Mouse (Mus musculus): ENCODE results near the gene Gm49393. TPM values are rescaled to one million over a fixed set of nuclear protein-coding genes. Genes with fewer than 3 reads are reported as not detected.

Gene Gm49393
- polyA plus RNA-seq, 1 experiment from 2014 or later = not detected

GRCm38 (mm10) chr13:60848241-60849120, 86.9 kb downstream of the Gm49393 start:
- Histone ChIP-seq H3K9me3 (no peaks in the 10 kb centered on the region), H3K9ac (replicated peaks) (no peak overlapping the region), H3K36me3 (no peaks in the 10 kb centered on the region), H3K4me3 (no peak overlapping the region), H3K4me2 (replicated peaks) (no peak overlapping the region), H3K27me3 (no peaks in the 10 kb centered on the region), H3K27ac (replicated peaks) (no peak overlapping the region), H3K4me1 (no peaks in the 10 kb centered on the region)
- ATAC-seq (replicated peaks) = no peak
- WGBS = 89% methylated on average over 4 of the region's 4 CpGs

DNA sequence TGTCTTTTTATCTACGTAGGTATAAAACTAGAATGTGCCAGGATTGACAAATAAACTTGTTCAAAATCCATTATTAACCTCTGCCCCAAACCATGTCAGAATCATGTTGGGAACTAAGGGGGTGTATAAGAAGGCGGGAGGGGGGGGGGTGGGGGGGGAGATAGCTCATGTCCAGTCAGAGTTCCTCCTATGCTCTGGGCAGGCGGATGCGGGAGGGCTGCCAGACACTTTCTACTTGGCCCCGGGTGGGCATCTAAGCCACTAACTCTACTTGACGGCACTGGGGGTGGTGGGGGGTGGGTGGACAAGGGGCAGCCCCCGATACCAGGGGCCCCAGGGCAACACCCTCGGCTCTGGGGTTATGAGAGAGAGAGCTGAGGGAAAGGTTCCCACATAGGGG, 92.2 kb downstream of the Gm49393 start:
- H3K36me3 ChIP-seq = no peaks in the 10 kb centered on the region
- no peaks in the 10 kb centered on the region for H3K4me1 ChIP-seq
- WGBS = 77% methylated on average over 8 of the region's 8 CpGs
- H3K9ac ChIP-seq (replicated peaks) = no peak overlapping the region
- H3K4me3 ChIP-seq = no peak overlapping the region
- H3K9me3 ChIP-seq = no peaks in the 10 kb centered on the region
- no peak for ATAC-seq (replicated peaks)
- H3K27me3 ChIP-seq = no peaks in the 10 kb centered on the region
- no peak overlapping the region for H3K27ac ChIP-seq (replicated peaks)
- no peak overlapping the region for H3K4me2 ChIP-seq (replicated peaks)

DNA sequence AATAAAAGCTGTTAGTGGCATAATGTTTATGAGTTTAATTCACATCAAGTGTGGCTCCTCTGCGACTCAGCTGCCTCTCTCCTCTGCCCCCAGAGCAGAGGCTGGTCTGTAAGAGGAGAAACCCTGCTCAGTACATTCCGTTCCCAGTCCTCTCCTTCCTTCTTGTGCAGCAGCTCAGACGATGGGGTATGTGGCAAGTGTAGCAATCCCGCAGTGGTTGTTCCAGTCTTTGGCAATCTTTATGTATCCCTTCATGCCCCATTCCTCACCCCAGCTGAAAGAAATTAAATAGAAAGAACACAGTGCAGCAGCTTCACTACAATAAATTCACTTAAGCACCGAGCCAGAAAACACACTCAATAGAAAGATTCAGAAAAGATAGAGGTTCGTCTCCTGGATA, 92.7 kb downstream of the Gm49393 start:
- WGBS = 86% methylated on average over 6 of the region's 6 CpGs
- Histone ChIP-seq H3K4me2 (replicated peaks) (no peak overlapping the region), H3K4me1 (no peaks in the 10 kb centered on the region), H3K27ac (replicated peaks) (no peak overlapping the region), H3K9me3 (no peaks in the 10 kb centered on the region), H3K4me3 (no peak overlapping the region), H3K36me3 (no peaks in the 10 kb centered on the region), H3K9ac (replicated peaks) (no peak overlapping the region), H3K27me3 (no peaks in the 10 kb centered on the region)
- ATAC-seq (replicated peaks) = no peak

DNA sequence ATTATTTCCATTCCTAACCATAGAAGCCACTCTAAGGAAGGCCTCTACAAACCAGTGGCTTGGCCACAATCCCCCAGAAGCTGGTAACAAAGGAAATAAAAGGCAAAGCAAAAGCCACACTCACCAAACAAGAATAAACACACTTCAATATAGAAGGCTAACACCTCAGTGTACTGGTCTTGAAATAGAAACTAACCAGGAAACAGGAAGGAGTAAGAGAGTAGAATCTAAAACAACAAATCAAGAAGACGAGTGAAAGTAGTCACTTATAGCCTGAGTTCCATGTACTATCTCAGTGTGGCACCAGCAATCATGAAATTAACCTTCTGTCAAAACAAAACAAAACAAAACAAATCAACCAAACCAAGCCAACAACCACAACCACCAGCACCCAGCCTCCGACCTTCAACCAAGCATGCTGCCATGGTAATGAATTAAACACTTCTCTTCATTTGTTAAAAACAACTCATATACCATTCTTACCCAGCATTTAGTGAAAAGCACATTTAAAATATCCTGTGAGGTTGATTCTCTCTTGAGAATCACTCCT, 96.0 kb downstream of the Gm49393 start:
- H3K4me2 ChIP-seq (replicated peaks) = no peak overlapping the region
- H3K36me3 ChIP-seq = no peaks in the 10 kb centered on the region
- H3K4me1 ChIP-seq = no peaks in the 10 kb centered on the region
- no peak overlapping the region for H3K9ac ChIP-seq (replicated peaks)
- H3K27ac ChIP-seq (replicated peaks) = no peak overlapping the region
- no peak for ATAC-seq (replicated peaks)
- no peak overlapping the region for H3K4me3 ChIP-seq
- H3K9me3 ChIP-seq = no peaks in the 10 kb centered on the region
- WGBS = 75% methylated on average over 2 of the region's 2 CpGs
- H3K27me3 ChIP-seq = no peaks in the 10 kb centered on the region

- no peak overlapping the region for H3K9ac ChIP-seq (replicated peaks)
- no peaks in the 10 kb centered on the region for H3K4me1 ChIP-seq
- ATAC-seq (replicated peaks) = no peak
- no peak overlapping the region for H3K4me3 ChIP-seq
- H3K36me3 ChIP-seq = no peaks in the 10 kb centered on the region
- H3K4me2 ChIP-seq (replicated peaks) = no peak overlapping the region
- no peaks in the 10 kb centered on the region for H3K27me3 ChIP-seq
- WGBS = 74% methylated on average over 3 of the region's 3 CpGs
- no peak overlapping the region for H3K27ac ChIP-seq (replicated peaks)
- no peaks in the 10 kb centered on the region for H3K9me3 ChIP-seq
Observed at GRCm38 (mm10) chr13:60826052-60826451, 109.3 kb downstream of the Gm49393 start.

DNA sequence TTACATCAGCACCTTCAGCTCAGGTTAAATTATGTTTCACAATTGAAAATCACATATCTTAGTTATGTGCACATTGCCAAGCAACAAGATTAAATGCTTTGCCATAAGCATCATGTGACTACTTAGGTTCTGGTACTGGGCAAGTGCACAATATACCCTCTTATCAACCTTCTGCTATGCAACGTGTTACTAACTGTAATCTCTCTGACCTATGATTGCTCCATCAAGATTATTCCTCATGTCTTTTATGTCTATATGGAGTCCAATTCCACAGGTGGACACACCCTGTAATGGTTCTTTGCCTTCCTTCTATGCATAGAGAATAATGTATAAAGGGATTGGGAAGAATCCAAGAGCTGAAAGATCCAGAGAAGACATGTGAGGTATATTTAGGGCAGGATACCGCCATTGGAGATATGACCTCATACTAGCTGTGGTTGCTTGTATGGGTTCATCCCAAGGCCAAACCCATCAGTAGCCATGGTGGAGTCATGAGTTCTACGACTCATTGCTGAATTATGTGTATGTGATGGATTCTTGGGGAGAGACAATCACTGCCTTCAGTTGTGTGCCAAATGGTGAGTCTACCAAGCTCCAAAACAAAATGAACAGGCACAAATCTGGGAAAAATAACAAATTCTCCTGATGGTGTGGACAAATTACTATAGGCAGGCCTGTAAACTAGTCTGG, 114.8 kb downstream of the Gm49393 start:
- H3K4me2 ChIP-seq (replicated peaks) = no peak overlapping the region
- no peaks in the 10 kb centered on the region for H3K27me3 ChIP-seq
- H3K36me3 ChIP-seq = no peaks in the 10 kb centered on the region
- no peaks in the 10 kb centered on the region for H3K4me1 ChIP-seq
- H3K9me3 ChIP-seq = no peaks in the 10 kb centered on the region
- H3K4me3 ChIP-seq = no peak overlapping the region
- no peak overlapping the region for H3K9ac ChIP-seq (replicated peaks)
- WGBS = 74% methylated on average over 3 of the region's 3 CpGs
- no peak overlapping the region for H3K27ac ChIP-seq (replicated peaks)
- no peak for ATAC-seq (replicated peaks)

DNA sequence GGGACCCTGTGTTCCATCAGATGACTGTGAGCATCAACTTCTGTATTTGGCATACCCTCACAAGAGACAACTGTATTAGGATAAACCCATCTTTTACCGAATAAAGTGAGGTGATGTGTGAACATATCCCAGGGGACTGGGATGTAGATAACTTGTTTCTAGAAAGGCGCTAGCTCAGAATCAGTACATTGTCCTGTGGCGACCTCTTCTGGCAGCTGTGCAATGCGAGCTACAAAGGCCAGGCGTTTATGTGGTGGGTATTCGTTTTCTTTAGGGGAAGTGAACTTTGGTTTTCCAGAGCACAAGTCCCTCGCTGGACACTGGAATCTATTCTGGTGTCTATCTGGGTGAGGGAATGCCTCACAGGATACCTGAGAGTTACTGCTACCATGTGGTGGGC, 115.9 kb downstream of the Gm49393 start:
- Histone ChIP-seq H3K9me3 (no peaks in the 10 kb centered on the region), H3K4me3 (no peak overlapping the region), H3K27me3 (no peaks in the 10 kb centered on the region), H3K9ac (replicated peaks) (no peak overlapping the region), H3K4me2 (replicated peaks) (no peak overlapping the region), H3K36me3 (no peaks in the 10 kb centered on the region), H3K27ac (replicated peaks) (no peak overlapping the region), H3K4me1 (no peaks in the 10 kb centered on the region)
- WGBS = 13% methylated on average over 7 of the region's 7 CpGs
- ATAC-seq (replicated peaks) = no peak

- 67% methylated on average over 1 of the region's 1 CpGs for WGBS
- Histone ChIP-seq H3K4me2 (replicated peaks) (no peak overlapping the region), H3K4me3 (no peak overlapping the region), H3K27me3 (no peaks in the 10 kb centered on the region), H3K9me3 (no peaks in the 10 kb centered on the region), H3K27ac (replicated peaks) (no peak overlapping the region), H3K4me1 (no peaks in the 10 kb centered on the region), H3K9ac (replicated peaks) (no peak overlapping the region), H3K36me3 (no peaks in the 10 kb centered on the region)
- no peak for ATAC-seq (replicated peaks)
Observed at GRCm38 (mm10) chr13:60813722-60814121, 121.7 kb downstream of the Gm49393 start.

GRCm38 (mm10) chr13:60812768-60813167, 122.6 kb downstream of the Gm49393 start:
- ATAC-seq (replicated peaks) = no peak
- Histone ChIP-seq H3K4me3 (no peak overlapping the region), H3K4me2 (replicated peaks) (no peak overlapping the region), H3K36me3 (no peaks in the 10 kb centered on the region), H3K9me3 (no peaks in the 10 kb centered on the region), H3K27ac (replicated peaks) (no peak overlapping the region), H3K27me3 (no peaks in the 10 kb centered on the region), H3K4me1 (no peaks in the 10 kb centered on the region), H3K9ac (replicated peaks) (no peak overlapping the region)
- 94% methylated on average over 6 of the region's 6 CpGs for WGBS

- Histone ChIP-seq H3K4me3 (no peak overlapping the region), H3K27me3 (no peaks in the 10 kb centered on the region), H3K9me3 (no peaks in the 10 kb centered on the region), H3K27ac (replicated peaks) (no peak overlapping the region), H3K9ac (replicated peaks) (no peak overlapping the region), H3K4me1 (no peaks in the 10 kb centered on the region), H3K36me3 (no peaks in the 10 kb centered on the region), H3K4me2 (replicated peaks) (no peak overlapping the region)
- ATAC-seq (replicated peaks) = no peak
- 89% methylated on average over 2 of the region's 2 CpGs for WGBS
Observed at GRCm38 (mm10) chr13:60809690-60810089, 125.7 kb downstream of the Gm49393 start.

Data from forebrain, embryonic 15.5 days (tissue).